Mouse (Mus musculus): Measurements from ENCODE around the gene Prodh2.
"Not testable (repeated sequence)": the region's sequence is repeated elsewhere in the genome, so short reads cannot be mapped to it uniquely, and the experiment has no call there.

Prodh2 gene

GRCm38 (mm10) chr7:30493401-30493931 is at the start of gene Prodh2:
Prodh2 (plus strand) TSS chr7:30493622.
- no peak for DNase-seq (ENCODE audit: low read depth, low spot score)

- no peak for DNase-seq (ENCODE audit: low read depth, low spot score)
These were observed 49.7 kb upstream of the Prodh2 start for GRCm38 (mm10) chr7:30443696-30444095.

GRCm38 (mm10) chr7:30444154-30444970 is 49.1 kb upstream of the Prodh2 start:
- DNase-seq (ENCODE audit: low read depth, low spot score): no peak

GRCm38 (mm10) chr7:30444971-30445751 is 48.3 kb upstream of the Prodh2 start, which contains the start of gene Aplp1:
Aplp1 (minus strand) TSS chr7:30445535.
- DNase-seq (ENCODE audit: low read depth, low spot score): no peak

- DNase-seq (ENCODE audit: low read depth, low spot score): no peak
These were observed 43.2 kb upstream of the Prodh2 start for GRCm38 (mm10) chr7:30450241-30450640.

DNA sequence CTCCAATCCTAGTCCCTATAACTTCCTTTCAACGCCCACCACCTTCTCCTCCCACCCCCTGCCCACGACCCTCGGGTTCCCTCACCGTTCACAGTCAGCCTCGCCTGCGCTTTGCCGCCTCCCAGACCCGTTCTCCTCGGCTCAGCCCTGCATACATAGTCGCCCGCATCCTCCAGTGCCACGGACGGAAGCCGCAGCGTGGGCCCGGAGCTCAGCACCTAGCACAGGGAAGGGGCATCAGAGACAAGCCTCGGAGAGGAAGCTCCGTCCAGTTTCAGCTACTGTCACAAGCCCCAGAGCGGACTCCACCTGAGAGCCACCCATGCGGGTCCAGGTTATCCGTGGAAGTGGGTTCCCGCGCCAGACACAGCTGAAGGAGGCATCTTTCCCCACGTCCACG is 40.1 kb upstream of the Prodh2 start:
- DNase-seq (ENCODE audit: low read depth, low spot score): no peak

- no peak for DNase-seq (ENCODE audit: low read depth, low spot score)
These were observed 39.7 kb upstream of the Prodh2 start for GRCm38 (mm10) chr7:30453766-30454165.

GRCm38 (mm10) chr7:30454259-30454658 is 39.2 kb upstream of the Prodh2 start:
- DNase-seq (ENCODE audit: low read depth, low spot score): no peak

GRCm38 (mm10) chr7:30456487-30456886 is 36.9 kb upstream of the Prodh2 start:
- no peak for DNase-seq (ENCODE audit: low read depth, low spot score)

DNA sequence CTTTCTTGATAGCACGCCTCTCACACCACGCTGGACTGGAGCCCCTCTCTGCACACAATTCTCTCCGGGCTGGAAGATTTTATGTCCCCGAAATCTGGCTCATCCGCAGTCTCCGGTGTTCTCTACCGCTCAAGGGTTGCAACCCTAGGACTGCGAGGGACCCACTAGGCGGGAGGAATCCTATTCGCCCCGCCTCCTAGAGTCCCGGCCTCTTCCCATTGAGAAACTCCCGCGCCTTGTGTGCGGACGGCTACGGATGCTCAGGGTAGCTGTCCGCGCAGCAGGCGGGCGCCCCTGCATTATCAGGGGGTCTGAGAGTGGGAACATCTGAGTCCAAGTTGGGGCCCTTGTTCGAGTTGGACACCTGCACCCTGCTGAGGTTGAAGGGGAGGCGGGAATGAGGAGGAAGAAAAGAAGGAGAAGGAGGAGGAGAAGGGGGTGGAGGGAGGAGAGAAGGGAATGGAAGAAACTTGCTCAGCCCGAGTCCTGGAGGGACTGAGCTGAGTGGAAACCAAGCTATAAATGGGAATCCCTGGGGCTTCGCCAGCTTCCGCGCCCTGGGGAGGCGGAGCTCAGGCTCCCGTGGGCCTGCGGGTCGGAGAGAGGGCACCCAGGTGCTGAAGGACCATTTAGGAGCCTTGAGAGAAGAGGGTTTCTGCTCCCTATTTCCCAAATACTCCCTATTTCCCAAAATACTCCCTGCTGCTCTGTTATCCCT is 36.4 kb upstream of the Prodh2 start:
- no peak for DNase-seq (ENCODE audit: low read depth, low spot score)

- DNase-seq (ENCODE audit: low read depth, low spot score): no peak
These were observed 35.6 kb upstream of the Prodh2 start, which contains the start of the genes Kirrel2 and Nphs1 for GRCm38 (mm10) chr7:30457629-30458330. Kirrel2 (minus strand) TSS chr7:30457690. Nphs1 (plus strand) TSS chr7:30458315.

GRCm38 (mm10) chr7:30459484-30459883 is 33.9 kb upstream of the Prodh2 start:
- no peak for DNase-seq (ENCODE audit: low read depth, low spot score)

DNA sequence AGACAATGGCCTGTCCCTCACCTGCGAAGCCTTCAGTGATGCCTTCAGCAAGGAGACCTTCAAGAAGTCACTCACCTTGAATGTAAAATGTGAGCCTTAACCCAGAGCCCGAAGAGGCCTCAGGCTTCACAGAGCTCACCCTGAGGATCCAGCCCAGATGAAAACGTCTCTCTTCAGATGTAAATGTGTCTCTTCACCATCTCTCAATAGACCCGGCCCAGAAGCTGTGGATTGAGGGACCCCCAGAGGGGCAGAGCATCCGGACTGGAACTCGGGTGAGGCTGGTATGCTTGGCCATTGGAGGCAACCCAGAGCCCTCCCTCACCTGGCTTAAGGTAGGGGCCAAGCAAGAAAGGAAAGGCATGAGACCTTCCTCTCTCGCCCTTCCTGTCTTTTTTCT is 29.9 kb upstream of the Prodh2 start:
- no peak for DNase-seq (ENCODE audit: low read depth, low spot score)

GRCm38 (mm10) chr7:30463996-30464395 is 29.4 kb upstream of the Prodh2 start:
- no peak for DNase-seq (ENCODE audit: low read depth, low spot score)

DNA sequence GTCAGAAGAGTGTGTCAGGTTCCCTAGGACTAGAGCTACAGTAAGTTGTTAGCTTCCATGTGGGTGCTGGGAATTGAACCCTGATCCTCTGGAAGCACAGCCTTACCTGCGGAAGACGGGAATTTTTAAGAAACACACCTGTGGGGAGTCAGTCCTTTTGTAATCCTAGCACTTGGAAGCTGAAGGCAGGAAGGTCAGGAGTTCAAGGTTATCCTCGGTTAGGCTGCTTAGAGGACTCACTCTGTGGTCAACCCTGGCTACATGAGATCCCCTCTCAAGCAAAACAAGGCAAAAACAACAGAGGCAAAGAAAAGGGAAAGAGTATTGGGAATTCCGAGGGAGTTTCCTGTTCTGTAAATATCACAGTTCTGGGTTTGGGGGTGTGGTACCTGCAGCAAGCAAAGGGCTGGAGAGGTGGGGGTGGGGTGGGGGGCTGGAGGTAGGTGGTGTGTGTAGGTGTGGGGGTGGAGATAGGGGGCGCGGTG is 28.6 kb upstream of the Prodh2 start:
- DNase-seq (ENCODE audit: low read depth, low spot score): no peak

DNA sequence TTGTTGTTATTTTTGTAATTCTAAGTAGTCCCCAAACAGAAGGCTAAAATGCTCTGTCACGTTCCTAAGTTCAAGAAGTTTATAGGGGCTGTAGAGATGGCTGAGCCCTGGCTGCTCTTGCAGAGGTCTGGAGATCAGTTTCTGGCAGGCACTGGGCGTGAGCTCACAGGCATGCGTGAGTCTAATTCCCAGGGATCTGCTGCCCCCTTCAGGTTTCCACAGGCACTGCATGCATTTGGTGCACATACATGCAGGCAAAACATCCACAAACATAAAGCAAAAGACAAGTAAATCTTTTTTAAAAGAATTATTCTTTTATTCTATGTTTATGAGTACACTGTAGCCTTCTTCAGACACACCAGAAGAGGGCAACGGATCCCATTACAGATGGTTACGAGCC is 21.0 kb upstream of the Prodh2 start:
- DNase-seq (ENCODE audit: low read depth, low spot score): no peak

DNA sequence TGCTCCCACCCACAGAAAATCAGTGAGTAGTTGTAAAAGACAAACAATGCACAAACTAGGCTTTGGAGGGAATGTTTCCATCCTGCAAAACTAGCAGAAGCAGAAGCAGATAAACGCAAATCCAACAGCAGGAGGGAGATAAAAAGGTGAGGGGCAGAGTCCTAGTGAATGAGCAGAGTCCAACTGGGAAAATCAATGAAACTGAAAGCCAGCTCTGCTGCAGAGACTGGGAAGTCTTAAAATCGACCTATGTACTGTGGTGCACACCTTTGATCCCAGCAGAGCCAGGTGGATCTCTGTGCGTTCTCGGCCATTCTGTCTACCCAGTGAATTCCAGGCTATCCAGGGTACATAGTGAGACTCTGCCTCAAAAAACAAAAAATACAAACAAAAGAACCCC is 18.4 kb upstream of the Prodh2 start:
- DNase-seq (ENCODE audit: low read depth, low spot score): no peak

- DNase-seq (ENCODE audit: low read depth, low spot score): not testable (repeated sequence)
These were observed 17.3 kb upstream of the Prodh2 start for GRCm38 (mm10) chr7:30476136-30476535.

DNA sequence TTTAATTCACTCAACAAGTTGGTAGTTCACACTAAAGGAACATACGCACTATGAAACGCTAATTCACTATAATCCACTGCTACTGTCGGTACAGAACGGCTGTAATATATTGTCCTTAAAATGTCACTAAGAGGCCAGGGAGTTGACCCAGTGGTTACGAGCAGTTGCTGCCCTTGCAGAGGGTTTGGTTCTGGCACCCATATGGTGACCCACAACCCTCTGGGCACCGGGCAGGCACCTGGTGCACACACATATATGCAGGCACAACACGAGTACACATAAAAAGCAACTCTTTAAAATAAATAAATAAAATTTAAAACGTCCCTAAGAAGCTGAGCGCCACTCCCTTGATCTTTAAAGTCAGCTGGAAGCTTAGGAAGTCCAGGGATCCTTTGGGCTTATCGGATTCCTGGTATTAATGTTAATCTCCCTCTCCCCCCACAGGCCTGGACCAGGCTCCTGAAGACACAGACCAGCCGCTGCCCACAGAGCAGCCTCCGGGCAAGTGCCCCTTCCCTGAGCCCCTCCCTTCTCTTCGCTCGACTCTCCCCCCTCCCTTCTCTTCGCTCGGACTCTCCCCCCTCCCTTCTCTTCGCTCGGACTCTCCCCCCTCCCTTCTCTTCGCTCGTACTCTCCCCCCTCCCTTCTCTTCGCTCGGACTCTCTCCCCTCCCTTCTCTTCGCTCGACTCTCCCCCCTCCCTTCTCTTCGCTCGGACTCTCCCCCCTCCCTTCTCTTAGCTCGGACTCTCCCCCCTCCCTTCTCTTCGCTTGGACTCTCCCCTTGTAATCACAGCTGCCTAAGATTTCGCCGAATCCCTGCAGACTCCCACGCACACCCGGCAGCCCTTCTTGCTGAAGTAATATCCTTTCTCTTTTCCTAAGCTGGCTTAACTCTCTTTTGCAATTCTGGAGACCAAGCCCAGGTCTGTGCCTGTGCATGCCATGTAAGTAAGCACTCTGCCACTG is 15.7 kb upstream of the Prodh2 start:
- no peak for DNase-seq (ENCODE audit: low read depth, low spot score)

DNA sequence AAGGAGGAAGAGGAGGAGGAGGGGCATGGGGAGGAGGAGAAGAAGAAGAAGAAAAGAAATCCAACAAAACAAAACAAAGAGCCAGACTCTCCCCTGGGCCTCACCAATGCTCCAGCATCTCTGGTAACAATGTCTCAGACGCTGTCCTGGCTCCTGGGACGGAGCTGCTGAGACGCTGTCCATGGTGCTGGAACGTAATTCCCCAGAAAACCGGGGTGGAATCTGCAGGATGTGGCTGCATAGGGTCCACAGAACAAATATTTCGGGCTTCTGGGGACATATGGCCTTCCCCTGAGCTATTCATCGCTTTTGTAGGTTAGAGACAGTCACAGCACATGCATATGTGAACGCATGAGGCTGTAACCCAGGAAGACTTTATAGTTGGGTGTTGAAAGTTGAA is 9.2 kb upstream of the Prodh2 start:
- DNase-seq (ENCODE audit: low read depth, low spot score): no peak
